In the genomic region with DNA sequence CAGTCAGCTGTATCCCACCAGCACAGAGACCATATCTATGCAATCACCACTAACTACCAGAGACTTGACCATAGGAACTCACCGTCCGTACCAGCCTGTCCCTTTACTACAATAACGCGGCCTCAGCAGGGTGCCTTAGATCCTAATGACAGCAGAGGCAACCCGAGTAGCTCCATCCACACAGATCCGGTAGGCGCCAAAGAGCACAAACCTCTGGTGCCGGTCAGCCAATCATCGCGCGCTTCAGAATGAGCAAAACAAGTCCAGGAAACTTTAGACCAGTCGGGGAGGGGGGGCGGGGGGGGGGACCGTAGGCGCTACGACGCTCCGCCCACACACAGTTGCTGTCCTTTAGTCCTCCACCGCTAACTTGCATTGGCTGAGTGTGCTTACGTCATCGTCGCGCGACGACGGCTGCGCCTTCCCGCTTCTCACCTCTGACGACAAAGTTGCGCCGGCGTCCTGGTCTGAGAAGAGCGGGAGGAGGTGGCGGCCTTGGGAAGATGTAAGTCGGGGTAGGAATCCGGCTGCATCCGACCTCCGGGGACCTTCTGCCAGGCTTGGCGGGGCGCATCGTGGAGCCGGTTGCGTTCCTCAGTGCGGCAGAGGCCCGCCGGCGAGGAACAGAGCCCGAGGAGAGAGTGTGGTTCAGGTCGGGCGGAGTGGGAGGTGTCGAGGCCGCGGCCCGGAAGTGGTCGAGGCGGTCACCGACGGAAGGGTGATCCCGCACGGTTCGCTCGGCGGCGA, we compare ENCODE assay signal across 7 mouse cellular contexts. TPM values are rescaled to one million over a fixed set of nuclear protein-coding genes. Genes with fewer than 3 reads are reported as not detected.
DNase-seq lines count a peak whose midpoint lies in the region; ATAC-seq lines count a peak whose summit lies in the region.

A gene (plus strand): TSS at position 336 of the 747 bp plus-strand sequence.

- H3K36me3 ChIP-seq in embryonic facial prominence, embryonic 12.5 days, result peaks cover 35% of the 10 kb centered on the region
- peaks cover 19% of the 10 kb centered on the region for H3K36me3 ChIP-seq in limb, embryonic 11.5 days (ENCODE audit: control insufficient read depth, insufficient read depth, low read length)
- peaks cover 40% of the 10 kb centered on the region for H3K36me3 ChIP-seq in midbrain, embryonic 14.5 days (ENCODE audit: control insufficient read depth, insufficient read depth, low read length)

- H3K4me3 ChIP-seq in embryonic facial prominence, embryonic 12.5 days, result peak within 1 kb of the TSS; percentile 83
- H3K4me3 ChIP-seq in limb, embryonic 11.5 days (ENCODE audit: low read depth, low read length), result peak within 1 kb of the TSS; percentile 91
- H3K4me3 ChIP-seq in midbrain, embryonic 14.5 days (replicated peaks; ENCODE audit: low read depth, low read length), result peak within 1 kb of the TSS; percentile 94

- WGBS in embryonic facial prominence, embryonic 12.5 days, result under 1% methylated on average over 63 of the region's 64 CpGs
- WGBS in limb, embryonic 11.5 days, result under 1% methylated on average over 64 of the region's 64 CpGs
- WGBS in midbrain, embryonic 14.5 days, result 1% methylated on average over 64 of the region's 64 CpGs

- no peaks in the 10 kb centered on the region for H3K9me3 ChIP-seq in embryonic facial prominence, embryonic 12.5 days
- no peaks in the 10 kb centered on the region for H3K9me3 ChIP-seq in limb, embryonic 11.5 days (ENCODE audit: control insufficient read depth, low read length)
- H3K9me3 ChIP-seq in midbrain, embryonic 14.5 days (ENCODE audit: control insufficient read depth, low read length), result no peaks in the 10 kb centered on the region

- peak within 1 kb of the TSS; percentile 92 for H3K4me2 ChIP-seq in embryonic facial prominence, embryonic 12.5 days (replicated peaks)
- H3K4me2 ChIP-seq in limb, embryonic 11.5 days (ENCODE audit: low read depth, severe bottlenecking), result peak within 1 kb of the TSS; percentile 76
- H3K4me2 ChIP-seq in midbrain, embryonic 14.5 days (ENCODE audit: low read length), result peak within 1 kb of the TSS; percentile 65

- no peaks in the 10 kb centered on the region for H3K27me3 ChIP-seq in embryonic facial prominence, embryonic 12.5 days
- H3K27me3 ChIP-seq in limb, embryonic 11.5 days (ENCODE audit: control insufficient read depth, insufficient read depth, low read length), result no peaks in the 10 kb centered on the region
- no peaks in the 10 kb centered on the region for H3K27me3 ChIP-seq in midbrain, embryonic 14.5 days (ENCODE audit: control insufficient read depth, insufficient read depth, low read length)

- peak within 1 kb of the TSS; percentile 85 for H3K9ac ChIP-seq in embryonic facial prominence, embryonic 12.5 days
- peak within 1 kb of the TSS; percentile 92 for H3K9ac ChIP-seq in limb, embryonic 11.5 days (ENCODE audit: low read length)
- H3K9ac ChIP-seq in midbrain, embryonic 14.5 days (replicated peaks; ENCODE audit: low read length), result peak within 1 kb of the TSS; percentile 81

- ATAC-seq in embryonic facial prominence, embryonic 12.5 days (ENCODE audit: insufficient number of reproducible peaks, insufficient read depth, low FRiP score, low TSS enrichment), result peak; percentile 94
- peak; percentile 93 for ATAC-seq in limb, embryonic 11.5 days (ENCODE audit: insufficient number of reproducible peaks, low FRiP score, low TSS enrichment, low read depth)
- peak; percentile 97 for ATAC-seq in midbrain, embryonic 14.5 days (ENCODE audit: low FRiP score, low TSS enrichment)

- H3K4me1 ChIP-seq in embryonic facial prominence, embryonic 12.5 days, result peaks cover 29% of the 10 kb centered on the region
- H3K4me1 ChIP-seq in limb, embryonic 11.5 days (ENCODE audit: control insufficient read depth, insufficient read depth, low read length), result peaks cover 5% of the 10 kb centered on the region; the same call in 1 of the 2 replicates
- peaks cover 13% of the 10 kb centered on the region for H3K4me1 ChIP-seq in midbrain, embryonic 14.5 days (ENCODE audit: control insufficient read depth, insufficient read depth, low read length)

- peak within 1 kb of the TSS; percentile 87 for H3K27ac ChIP-seq in embryonic facial prominence, embryonic 12.5 days
- H3K27ac ChIP-seq in limb, embryonic 11.5 days (replicated peaks; ENCODE audit: low read depth, low read length), result peak within 1 kb of the TSS; percentile 85
- peak within 1 kb of the TSS; percentile 91 for H3K27ac ChIP-seq in midbrain, embryonic 14.5 days (replicated peaks; ENCODE audit: low read depth, low read length)

- DNase-seq in adrenal gland, postnatal 25 days, result peak; percentile 94
- DNase-seq in heart, adult 11 months, result peak; percentile 100
- DNase-seq in kidney, adult 18-20 months, result peak; percentile 95
- peak; percentile 100 for DNase-seq in limb, embryonic 11.5 days (ENCODE audit: low spot score)
- DNase-seq in midbrain, embryonic 14.5 days, result peak; percentile 100
- DNase-seq in spleen, adult 18-20 months, result peak; percentile 86 to 87

RNA-seq across cellular contexts. Expression of the gene that starts here (rescaled TPM):
- total RNA-seq in adrenal gland, postnatal 25 days (2021), result 72.0 and 76.1 TPM in 2 replicates
- polyA plus RNA-seq in embryonic facial prominence, embryonic 12.5 days (2016; fragmentation: Nextera tagmentation; extraction: Ambion mirVana), result 336 and 351 TPM in 2 replicates
- 409 and 410 TPM in 2 replicates for polyA plus RNA-seq in limb, embryonic 11.5 days (2014; fragmentation: Nextera tagmentation; extraction: Ambion mirVana)
- polyA plus RNA-seq in midbrain, embryonic 14.5 days (2014; fragmentation: Nextera tagmentation; extraction: Ambion mirVana), result 331 and 345 TPM in 2 replicates

Comparison
In these comparisons a context has a peak if more than half of its experiments do, and no peak if none do; other contexts are left out.
1. Peak in every context shown above with its lines: DNase-seq, ATAC-seq, H3K4me3 ChIP-seq and H3K27ac ChIP-seq.